Mouse (Mus musculus): ENCODE data around the gene Slc30a2. TPM values are rescaled to one million over a fixed set of nuclear protein-coding genes. Genes with fewer than 3 reads are reported as not detected.

Slc30a2 gene
- polyA plus RNA-seq (2015; fragmentation: Nextera tagmentation; extraction: Ambion mirVana), result 0.25 TPM in 2 replicates

GRCm38 (mm10) chr4:134343071-134344031, at the start of gene Slc30a2:
Gene Slc30a2, plus strand, starts transcription at chr4:134343181.

DNA sequence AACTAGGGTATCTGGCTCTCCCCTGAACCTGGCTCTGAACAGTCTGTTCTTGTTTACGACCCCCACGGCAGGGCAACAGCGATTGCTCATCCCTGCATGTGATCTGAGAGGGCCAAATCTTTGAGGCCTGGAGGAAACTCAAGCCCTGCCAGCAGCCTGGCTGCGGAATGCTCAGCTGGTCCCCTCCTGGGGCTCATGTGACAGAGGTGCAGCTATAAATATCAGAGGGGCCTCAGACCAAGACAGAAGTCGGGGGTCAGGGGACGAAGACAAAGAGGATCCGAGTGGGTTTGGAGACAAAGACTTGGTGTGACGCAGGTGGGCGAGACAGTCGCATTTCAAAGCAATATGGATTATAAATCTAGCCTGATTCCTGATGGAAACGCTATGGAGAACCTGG, 28.1 kb upstream of the Slc30a2 start, which contains the start of gene Trim63:
Gene Trim63, plus strand, starts transcription at position 245 of the 400 bp plus-strand sequence.

GRCm38 (mm10) chr4:134383750-134384149, 40.8 kb downstream of the Slc30a2 start, which contains the start of gene Extl1:
Gene Extl1, minus strand, starts transcription at chr4:134383850.

GRCm38 (mm10) chr4:134395977-134396825, 53.2 kb downstream of the Slc30a2 start, which contains the start of gene Pafah2:
Gene Pafah2, plus strand, starts transcription at chr4:134396320.

Other genes starting within 250 kb of the Slc30a2 start
- 3.2 and 6.2 TPM in 2 replicates for gene Cd52, start 248.1 kb upstream of the Slc30a2 start, polyA plus RNA-seq (2015; fragmentation: Nextera tagmentation; extraction: Ambion mirVana)
- 9.3 and 13.4 TPM in 2 replicates for gene Ubxn11, start 240.6 kb upstream of the Slc30a2 start, polyA plus RNA-seq (2015; fragmentation: Nextera tagmentation; extraction: Ambion mirVana)
- 539 and 571 TPM in 2 replicates for gene Sh3bgrl3, start 214.4 kb upstream of the Slc30a2 start, polyA plus RNA-seq (2015; fragmentation: Nextera tagmentation; extraction: Ambion mirVana)
- 14.9 and 17.2 TPM in 2 replicates for gene Cep85, start 156.1 kb upstream of the Slc30a2 start, polyA plus RNA-seq (2015; fragmentation: Nextera tagmentation; extraction: Ambion mirVana)
- not detected in 2 replicates for gene Gm7534, start 140.2 kb upstream of the Slc30a2 start, polyA plus RNA-seq (2015; fragmentation: Nextera tagmentation; extraction: Ambion mirVana)
- gene Catsper4, start 115.8 kb upstream of the Slc30a2 start, polyA plus RNA-seq (2015; fragmentation: Nextera tagmentation; extraction: Ambion mirVana), result 0.13 and 0.15 TPM in 2 replicates
- 0.09 TPM in 1 of 2 replicates, not detected in the other for gene Cnksr1, start 104.8 kb upstream of the Slc30a2 start, polyA plus RNA-seq (2015; fragmentation: Nextera tagmentation; extraction: Ambion mirVana)
- 0.50 and 0.53 TPM in 2 replicates for gene E130218I03Rik, start 99.5 kb upstream of the Slc30a2 start, polyA plus RNA-seq (2015; fragmentation: Nextera tagmentation; extraction: Ambion mirVana)
- gene Zfp593, start 97.6 kb upstream of the Slc30a2 start, polyA plus RNA-seq (2015; fragmentation: Nextera tagmentation; extraction: Ambion mirVana), result 12.3 and 13.6 TPM in 2 replicates
- 0.26 TPM in 1 of 2 replicates, not detected in the other for gene Gm30191, start 96.2 kb upstream of the Slc30a2 start, polyA plus RNA-seq (2015; fragmentation: Nextera tagmentation; extraction: Ambion mirVana)
- 14.7 and 15.1 TPM in 2 replicates for gene Grrp1, start 89.1 kb upstream of the Slc30a2 start, polyA plus RNA-seq (2015; fragmentation: Nextera tagmentation; extraction: Ambion mirVana)
- gene Pdik1l, start 55.3 kb upstream of the Slc30a2 start, polyA plus RNA-seq (2015; fragmentation: Nextera tagmentation; extraction: Ambion mirVana), result 24.1 and 26.0 TPM in 2 replicates
- gene Trim63, start 28.1 kb upstream of the Slc30a2 start, polyA plus RNA-seq (2015; fragmentation: Nextera tagmentation; extraction: Ambion mirVana), result 1.4 and 1.6 TPM in 2 replicates
- gene Extl1, start 40.7 kb downstream of the Slc30a2 start, polyA plus RNA-seq (2015; fragmentation: Nextera tagmentation; extraction: Ambion mirVana), result 0.88 and 0.94 TPM in 2 replicates
- gene Pafah2, start 53.1 kb downstream of the Slc30a2 start, polyA plus RNA-seq (2015; fragmentation: Nextera tagmentation; extraction: Ambion mirVana), result 4.7 and 5.7 TPM in 2 replicates
- gene Stmn1, start 125.1 kb downstream of the Slc30a2 start, polyA plus RNA-seq (2015; fragmentation: Nextera tagmentation; extraction: Ambion mirVana), result 2,472 and 2,758 TPM in 2 replicates
- gene Paqr7, start 153.5 kb downstream of the Slc30a2 start, polyA plus RNA-seq (2015; fragmentation: Nextera tagmentation; extraction: Ambion mirVana), result 54.5 and 54.7 TPM in 2 replicates
- 1.1 and 1.7 TPM in 2 replicates for gene Aunip, start 167.8 kb downstream of the Slc30a2 start, polyA plus RNA-seq (2015; fragmentation: Nextera tagmentation; extraction: Ambion mirVana)
- gene Mtfr1l, start 192.2 kb downstream of the Slc30a2 start, polyA plus RNA-seq (2015; fragmentation: Nextera tagmentation; extraction: Ambion mirVana), result 174 and 179 TPM in 2 replicates
- gene Selenon, start 209.0 kb downstream of the Slc30a2 start, polyA plus RNA-seq (2015; fragmentation: Nextera tagmentation; extraction: Ambion mirVana), result 15.5 and 17.2 TPM in 2 replicates

All from neural tube, postnatal 0 days (tissue).